Mouse (Mus musculus) G1E (cell line): Measurements from ENCODE around the gene Slc35f3. TPM values are rescaled to one million over a fixed set of nuclear protein-coding genes. Genes with fewer than 3 reads are reported as not detected.

Experiments used
- ATAC-seq: 2 replicates; pipeline ENCODE4 v1.8.0; 2016; ENCODE audit warnings: mild to moderate bottlenecking; ENCODE audit not compliant: insufficient number of reproducible peaks, poor library complexity, low FRiP score, severe bottlenecking; ENCODE audit errors: extremely low read depth
- DNase-seq: peaks from one replicate; pipeline ENCODE4 v3.0.0; 2012; ENCODE audit warnings: low spot score
- H3K27me3 ChIP-seq: 2 replicates; pipeline ENCODE4 v1.6.1; 2012; ENCODE audit warnings: mild to moderate bottlenecking, low read length, inconsistent platforms; ENCODE audit not compliant: insufficient read depth
- H3K36me3 ChIP-seq: replicated peaks from 2 replicates; pipeline ENCODE3; 2012; ENCODE audit warnings: mild to moderate bottlenecking, inconsistent platforms
- H3K4me1 ChIP-seq: 2 replicates; pipeline ENCODE4 v1.6.1; 2012; ENCODE audit warnings: low read depth, low read length, inconsistent platforms, mixed read lengths; ENCODE audit not compliant: insufficient read depth
- H3K4me3 ChIP-seq: 2 replicates; pipeline ENCODE4 v1.5.1; 2012; ENCODE audit warnings: low read depth, mild to moderate bottlenecking, inconsistent platforms, low read length, moderate library complexity, mixed read lengths
- H3K9me3 ChIP-seq: replicated peaks from 2 replicates; pipeline ENCODE4 v1.6.1; 2012; ENCODE audit warnings: inconsistent platforms
- CTCF ChIP-seq: IDR thresholded peaks from 2 replicates; pipeline ENCODE4 v1.5.1; 2012; ENCODE audit warnings: low read depth, low read length, inconsistent platforms, mixed read lengths
- GATA1 ChIP-seq: IDR thresholded peaks from 2 replicates; pipeline ENCODE4 v1.6.1; 2012; ENCODE audit warnings: borderline replicate concordance, low read length, inconsistent platforms, mixed read lengths
- GATA2 ChIP-seq: IDR thresholded peaks from 2 replicates; pipeline ENCODE4 v1.6.1; 2012; ENCODE audit warnings: low read depth, low read length, inconsistent platforms, borderline replicate concordance
- POLR2AphosphoS5 ChIP-seq: IDR thresholded peaks from 2 replicates; pipeline ENCODE4 v1.6.1; 2012; ENCODE audit warnings: low read depth, low read length, inconsistent platforms; ENCODE audit not compliant: insufficient replicate concordance
- TAL1 ChIP-seq: conservative IDR thresholded peaks from 2 replicates; pipeline ENCODE4 v1.6.1; 2012; ENCODE audit warnings: low read depth, low read length, inconsistent platforms, mixed read lengths
- polyA plus RNA-seq: library from polyadenylated mRNA; stranded (reverse); fragments of >175 nt; gene quantifications from 2 replicates; pipeline ENCODE4 v1.2.3, GENCODE M21; 2012
- total RNA-seq, 2 experiments: library from RNA; stranded (forward) in 1 of 2; stranded (reverse) in 1 of 2; fragments of 200-1000 nt in 1 of 2; fragments of >200 nt in 1 of 2; fragmentation: Nextera tagmentation in 1 of 2; gene quantifications; 2 replicates each; pipeline ENCODE4 v1.2.3; 2014 to 2017

Slc35f3 gene
- total and polyA plus RNA-seq, 3 experiments: not detected

DNA sequence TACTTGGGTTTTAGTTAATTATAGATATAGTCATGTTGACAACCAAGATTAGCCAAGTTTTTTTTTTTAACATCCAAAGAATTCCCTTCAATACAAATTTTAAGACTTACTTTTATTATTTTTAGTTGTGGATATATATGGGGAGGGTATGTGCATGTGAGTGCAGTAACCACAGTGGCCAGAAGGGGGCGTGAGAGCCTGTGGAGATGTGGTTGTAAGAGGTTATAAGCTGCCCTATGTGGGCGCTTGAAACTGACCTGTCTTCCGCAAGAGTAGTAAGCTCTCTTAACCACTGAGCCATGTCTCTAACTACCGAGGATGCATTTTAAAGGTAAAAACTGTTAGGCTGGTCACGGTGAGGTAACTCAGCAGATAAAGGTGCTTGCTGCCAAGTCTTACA, 45.1 kb downstream of the Slc35f3 start:
- Histone ChIP-seq H3K4me1 (no peaks in the 10 kb centered on the region), H3K9me3 (peaks cover 34% of the 10 kb centered on the region), H3K27me3 (no peaks in the 10 kb centered on the region), H3K4me3 (no peak overlapping the region), H3K36me3 (no peaks in the 10 kb centered on the region)
- DNase-seq (no peak), ATAC-seq (no peak)
- TF ChIP-seq GATA2 (no peak), POLR2AphosphoS5 (no peak), GATA1 (no peak), TAL1 (no peak), CTCF (no peak)

DNA sequence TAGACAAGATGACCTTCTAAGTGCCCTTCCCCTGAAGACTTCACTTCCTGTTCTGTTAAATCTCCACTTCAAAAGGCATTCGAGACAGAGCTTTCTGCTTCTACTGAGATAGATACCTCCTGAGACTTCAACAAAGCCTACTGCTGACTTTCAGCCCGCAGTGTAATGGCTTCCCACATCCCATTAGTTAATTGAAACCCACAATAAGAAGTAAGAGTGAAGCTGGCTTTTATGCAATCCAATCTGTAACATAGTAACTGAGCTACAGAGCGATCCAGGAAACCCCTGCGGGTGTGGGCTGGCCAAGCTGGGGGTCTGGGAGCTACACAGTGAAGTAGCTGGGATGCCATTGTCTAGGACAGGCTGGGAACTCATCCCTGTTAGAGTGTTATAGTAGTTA, 46.7 kb downstream of the Slc35f3 start:
- no peak for DNase-seq
- H3K4me3 ChIP-seq: no peak overlapping the region

DNA sequence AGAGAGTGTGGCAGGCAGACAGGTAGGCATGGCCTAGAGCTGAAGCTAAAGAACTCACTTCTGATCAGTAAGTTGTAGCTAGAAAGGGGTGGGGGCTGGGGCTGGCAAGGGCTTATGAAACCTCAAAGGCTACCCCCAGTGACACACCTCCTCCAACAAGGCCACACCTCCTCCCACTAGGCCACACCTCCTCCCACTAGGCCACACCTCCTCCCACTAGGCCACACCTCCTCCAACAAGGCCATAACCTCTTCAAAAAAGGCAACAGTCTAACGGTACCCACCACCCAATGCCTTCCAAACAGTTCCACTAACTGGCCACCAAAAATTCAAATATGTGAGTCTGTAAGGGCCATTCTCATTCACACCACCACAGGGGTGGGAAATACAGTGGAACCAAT, 54.9 kb downstream of the Slc35f3 start:
- no peaks in the 10 kb centered on the region for H3K4me1 ChIP-seq
- no peak for DNase-seq
- ATAC-seq: no peak
- H3K27me3 ChIP-seq: no peaks in the 10 kb centered on the region
- H3K9me3 ChIP-seq: peaks cover 39% of the 10 kb centered on the region
- no peak overlapping the region for H3K4me3 ChIP-seq
- no peaks in the 10 kb centered on the region for H3K36me3 ChIP-seq
- no peak for TF ChIP-seq POLR2AphosphoS5
- TF ChIP-seq TAL1: no peak
- TF ChIP-seq GATA2: no peak
- no peak for TF ChIP-seq CTCF
- TF ChIP-seq GATA1: no peak

More for the DNA sequence above, 46.7 kb downstream of the Slc35f3 start:
- H3K36me3 ChIP-seq: no peaks in the 10 kb centered on the region
- H3K9me3 ChIP-seq: peaks cover 33% of the 10 kb centered on the region
- ATAC-seq: no peak
- no peaks in the 10 kb centered on the region for H3K27me3 ChIP-seq
- no peaks in the 10 kb centered on the region for H3K4me1 ChIP-seq
- TF ChIP-seq GATA1 (no peak), TAL1 (no peak), CTCF (no peak), POLR2AphosphoS5 (no peak)

DNA sequence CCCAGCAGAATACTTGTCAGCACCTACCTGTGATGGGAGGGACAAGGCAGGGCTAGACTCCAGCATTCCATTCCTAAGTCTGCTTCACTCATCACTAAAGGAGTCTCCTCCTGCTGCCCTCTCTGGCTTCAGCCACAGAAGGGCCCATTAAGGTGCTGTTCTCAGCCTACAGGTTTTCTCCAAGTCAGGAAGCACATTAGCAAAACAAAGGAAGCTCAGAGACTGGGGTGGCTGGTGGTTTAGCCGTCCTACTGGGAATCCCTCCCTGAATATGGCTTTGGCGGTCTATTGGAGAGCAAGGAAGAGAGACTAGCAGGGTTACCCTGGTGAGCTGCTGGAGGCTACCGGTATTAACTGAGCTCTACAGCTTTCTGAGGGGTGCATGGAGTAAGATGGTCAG, 59.6 kb downstream of the Slc35f3 start:
- DNase-seq (no peak), ATAC-seq (no peak)
- no peak for TF ChIP-seq POLR2AphosphoS5
- TF ChIP-seq GATA1: no peak
- Histone ChIP-seq H3K9me3 (peaks cover 42% of the 10 kb centered on the region), H3K27me3 (no peaks in the 10 kb centered on the region), H3K4me3 (no peak overlapping the region), H3K4me1 (no peaks in the 10 kb centered on the region), H3K36me3 (no peaks in the 10 kb centered on the region)

DNA sequence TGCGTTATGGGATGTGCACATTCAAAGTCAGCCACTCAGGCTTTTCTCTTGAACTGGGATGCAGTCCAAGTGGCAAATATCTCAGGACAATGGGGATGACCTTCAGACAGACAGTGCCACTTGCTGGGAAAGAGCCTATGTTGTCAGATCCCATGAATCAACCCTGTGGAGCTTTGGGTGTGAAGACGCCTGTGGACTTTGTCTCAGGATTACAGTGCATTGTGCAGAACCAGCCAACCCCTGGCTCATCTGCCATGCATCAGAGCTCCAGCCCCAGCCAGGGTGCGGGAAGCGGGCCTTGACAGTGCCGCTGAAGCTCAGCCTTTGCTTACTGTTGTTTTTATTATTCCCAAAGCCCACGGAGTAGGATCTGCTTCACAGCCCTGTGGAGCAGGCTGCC, 60.9 kb downstream of the Slc35f3 start:
- Histone ChIP-seq H3K36me3 (no peaks in the 10 kb centered on the region), H3K27me3 (no peaks in the 10 kb centered on the region), H3K9me3 (peaks cover 46% of the 10 kb centered on the region), H3K4me3 (no peak overlapping the region), H3K4me1 (no peaks in the 10 kb centered on the region)
- ATAC-seq (no peak), DNase-seq (no peak)
- TF ChIP-seq CTCF (no peak), GATA2 (no peak), TAL1 (no peak), POLR2AphosphoS5 (no peak), GATA1 (no peak)

DNA sequence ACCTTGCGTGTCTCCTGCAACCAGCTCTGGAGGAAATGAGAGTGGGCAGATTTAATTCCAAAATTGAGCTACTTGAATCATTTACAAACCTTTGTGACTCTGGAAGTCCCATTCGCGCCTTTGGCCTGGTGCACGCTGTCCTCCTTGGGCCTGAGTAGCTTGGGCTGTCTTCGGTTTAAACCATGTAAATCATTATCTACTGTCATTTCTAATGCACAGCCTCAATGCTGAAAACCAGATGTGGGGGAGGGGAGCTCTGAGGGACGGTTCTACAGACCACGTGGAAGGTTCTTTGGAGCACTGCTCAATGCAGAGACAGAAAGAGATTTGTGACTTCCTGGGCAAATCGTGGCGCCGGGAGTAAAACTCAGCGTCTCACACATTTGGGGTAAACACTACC, 61.7 kb downstream of the Slc35f3 start:
- no peak overlapping the region for H3K4me3 ChIP-seq
- peaks cover 48% of the 10 kb centered on the region for H3K9me3 ChIP-seq
- TF ChIP-seq GATA2 (no peak), TAL1 (no peak), POLR2AphosphoS5 (no peak), GATA1 (no peak), CTCF (no peak)
- DNase-seq (no peak), ATAC-seq (no peak)
- no peaks in the 10 kb centered on the region for H3K27me3 ChIP-seq
- H3K36me3 ChIP-seq: no peaks in the 10 kb centered on the region
- no peaks in the 10 kb centered on the region for H3K4me1 ChIP-seq

DNA sequence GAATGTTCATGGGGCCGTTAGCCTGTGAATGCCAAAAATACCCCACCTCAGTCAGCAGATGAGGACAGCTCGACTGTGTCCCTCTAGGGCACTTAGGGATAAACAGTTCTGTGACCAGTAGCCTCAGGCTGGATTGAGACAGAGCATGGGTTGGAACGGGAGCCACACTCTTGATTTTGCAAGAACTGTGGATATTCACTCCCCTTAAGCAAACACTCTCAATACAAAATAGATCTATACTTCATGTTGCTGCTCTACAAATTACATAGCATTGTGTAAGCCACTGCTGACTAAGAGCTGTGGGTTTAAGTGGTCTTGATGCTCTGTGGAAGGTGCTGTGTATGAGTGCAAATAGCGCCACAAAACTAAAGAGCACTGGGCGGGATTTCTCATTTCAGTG, 62.3 kb downstream of the Slc35f3 start:
- no peak overlapping the region for H3K4me3 ChIP-seq
- H3K27me3 ChIP-seq: no peaks in the 10 kb centered on the region
- H3K36me3 ChIP-seq: no peaks in the 10 kb centered on the region
- DNase-seq (no peak), ATAC-seq (no peak)
- no peak for TF ChIP-seq CTCF
- TF ChIP-seq GATA2: no peak
- TF ChIP-seq GATA1: no peak
- no peak for TF ChIP-seq TAL1
- no peak for TF ChIP-seq POLR2AphosphoS5
- peaks cover 48% of the 10 kb centered on the region for H3K9me3 ChIP-seq
- H3K4me1 ChIP-seq: no peaks in the 10 kb centered on the region
